Mouse (Mus musculus) left cerebral cortex, adult 8-10 months (tissue): ENCODE data around the gene Fgfr2. TPM values are rescaled to one million over a fixed set of nuclear protein-coding genes. Genes with fewer than 3 reads are reported as not detected.
"Not testable (repeated sequence)": the region's sequence is repeated elsewhere in the genome, so short reads cannot be mapped to it uniquely, and the experiment has no call there.

Experiments
- DNase-seq, 2 experiments: peaks; one replicate each; pipeline ENCODE4 v3.0.0; 2022; ENCODE audit warnings: low spot score in 2 of 2
- microRNA-seq, 2 experiments: library from miRNA; unstranded; fragments of <30 nt; microRNA quantifications; one replicate each; pipeline ENCODE4 v1.2.0; 2022
- total RNA-seq, 4 experiments: library from RNA; stranded (reverse); gene quantifications; 2 replicates each; pipeline ENCODE4 v1.2.4; 2022

Gene Fgfr2
- total RNA-seq, 4 experiments from 2014 or later = 50.6 to 73.1 (median 64.8) TPM

DNA sequence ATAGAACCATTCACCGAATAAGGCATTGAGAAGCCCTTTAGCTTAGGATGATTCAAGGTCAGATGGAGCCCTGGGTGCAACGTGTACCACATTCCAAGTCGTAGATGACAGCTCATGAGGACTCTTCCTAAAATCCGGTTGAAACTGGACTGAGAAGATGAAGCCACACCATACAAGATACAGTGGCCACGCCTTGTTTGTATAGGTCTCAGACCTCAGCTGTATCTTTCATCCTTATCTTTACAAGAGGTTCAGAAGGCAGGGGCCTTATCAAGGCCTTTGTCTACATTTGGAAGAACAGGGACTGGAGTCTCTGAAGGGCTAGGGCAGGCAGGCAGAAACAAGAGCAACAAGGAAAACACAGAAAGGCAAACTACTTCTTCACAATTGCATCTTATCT, 2974.2 kb downstream of the Fgfr2 start:
- DNase-seq = no peak

DNA sequence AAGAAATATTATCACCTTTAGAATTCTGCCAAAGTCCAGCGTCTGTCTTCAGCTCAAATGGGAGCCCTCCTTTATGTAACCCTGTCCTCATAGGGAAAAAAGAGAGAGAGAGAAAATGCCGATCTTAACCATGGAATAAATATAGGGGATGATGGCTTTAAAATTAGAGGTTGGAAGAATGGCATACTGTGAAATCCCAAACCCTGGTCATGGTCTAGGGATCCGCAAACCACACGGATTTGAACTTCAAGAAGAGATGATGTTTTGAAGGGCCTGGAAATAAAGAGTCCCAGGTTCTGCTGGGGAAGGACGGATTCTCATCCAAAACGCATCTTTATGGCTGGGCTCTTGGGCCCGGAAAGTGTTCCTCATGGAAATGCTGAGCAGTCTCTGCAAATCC, 2975.9 kb downstream of the Fgfr2 start:
- DNase-seq = no peak

DNA sequence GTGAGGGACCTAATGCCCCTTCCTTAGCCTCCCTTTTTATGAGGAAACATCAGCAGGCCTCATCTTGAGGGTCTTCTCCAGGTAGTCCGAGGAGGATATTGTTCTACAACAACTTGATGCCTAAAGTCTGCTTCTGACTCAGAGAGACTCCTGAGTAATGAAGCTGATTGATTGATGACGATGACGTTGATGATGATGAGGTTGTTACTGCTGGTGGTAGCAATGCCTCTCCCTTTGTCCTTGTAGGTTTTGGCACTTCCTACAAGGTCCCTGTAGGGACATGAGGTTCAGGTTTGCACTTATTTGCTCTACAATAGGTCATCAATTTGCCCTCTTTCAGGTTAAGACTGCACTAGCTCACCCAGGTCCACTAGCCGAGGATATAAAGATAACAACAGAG, 2977.9 kb downstream of the Fgfr2 start:
- DNase-seq = no peak

DNA sequence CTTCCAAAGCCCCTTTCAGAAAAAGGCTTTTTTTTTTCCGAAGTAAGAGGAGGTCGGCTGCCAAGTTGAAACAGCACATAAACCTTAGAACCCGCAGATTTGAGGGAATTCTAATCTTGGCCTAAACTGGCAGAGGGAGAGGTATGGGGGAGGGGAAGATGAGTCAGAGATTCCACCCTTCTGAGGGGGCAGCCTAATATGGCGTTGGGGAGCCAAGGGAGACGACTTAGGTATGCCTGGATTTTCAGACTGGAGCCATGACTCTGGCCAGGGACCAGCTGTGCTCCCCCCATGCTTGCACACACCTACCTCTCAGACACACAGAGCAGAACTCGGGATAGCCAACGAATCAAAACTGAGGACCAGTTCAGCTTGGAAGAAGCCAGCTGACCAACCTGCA, 2979.8 kb downstream of the Fgfr2 start:
- no peak for DNase-seq

DNA sequence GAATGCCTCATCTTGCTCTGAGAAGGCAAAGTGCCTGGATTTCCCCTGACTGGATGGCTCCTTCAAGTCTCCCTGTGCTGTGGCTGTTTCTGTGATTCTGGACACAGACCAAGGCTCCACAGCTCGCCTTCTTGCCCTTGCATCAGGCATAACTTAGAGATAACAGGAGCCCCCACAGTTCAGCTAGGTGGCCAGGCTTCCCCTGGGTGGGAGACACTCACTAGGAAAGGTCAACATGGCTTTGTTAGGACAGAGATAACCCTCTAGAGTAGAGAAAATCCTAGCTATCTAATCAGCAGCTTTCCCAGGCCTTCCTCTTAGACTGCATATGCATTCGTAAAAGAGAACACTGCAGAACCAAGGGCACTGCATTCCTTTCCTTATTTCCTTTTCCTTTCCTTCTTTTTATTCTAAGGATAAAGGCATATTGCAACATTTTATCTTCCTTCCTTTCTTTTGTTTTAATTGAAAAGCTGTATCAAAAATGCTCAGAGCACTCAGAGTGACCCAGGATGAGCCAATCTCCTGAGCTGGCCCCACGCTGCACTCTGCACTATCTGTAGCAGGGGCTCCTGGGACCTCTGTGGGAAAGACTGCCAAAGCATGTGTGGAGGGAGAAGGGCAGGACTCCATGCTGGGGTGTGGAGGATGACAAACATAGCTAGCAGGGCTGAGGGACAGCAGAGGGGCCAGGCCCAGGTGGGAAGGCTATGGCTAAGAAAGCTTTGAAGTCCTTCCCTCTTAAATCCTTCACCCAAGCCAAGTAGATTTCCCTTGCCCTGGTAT, 2981.9 kb downstream of the Fgfr2 start:
- no peak for DNase-seq

DNA sequence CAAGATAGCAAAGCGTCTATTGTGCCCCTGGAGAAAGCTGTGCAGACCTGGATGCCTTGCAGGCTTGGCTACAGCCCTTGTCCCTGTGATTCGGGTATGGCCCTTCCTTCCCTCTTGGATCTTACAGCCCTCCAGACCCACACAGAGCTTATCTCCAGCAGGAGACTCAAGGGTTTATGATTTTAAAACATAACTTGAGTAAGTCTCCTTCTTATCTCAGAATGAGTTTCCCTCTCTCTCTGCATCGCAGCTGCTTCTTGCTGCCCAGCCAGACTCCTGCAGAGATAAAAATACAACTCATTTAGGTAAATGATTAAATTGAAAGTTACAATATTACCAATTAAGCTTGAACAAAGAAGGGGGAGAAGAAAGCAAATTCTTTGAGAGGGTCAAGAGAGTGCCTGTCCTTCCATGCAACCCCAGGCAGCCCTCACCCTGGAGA, 2988.2 kb downstream of the Fgfr2 start:
- no peak for DNase-seq

DNA sequence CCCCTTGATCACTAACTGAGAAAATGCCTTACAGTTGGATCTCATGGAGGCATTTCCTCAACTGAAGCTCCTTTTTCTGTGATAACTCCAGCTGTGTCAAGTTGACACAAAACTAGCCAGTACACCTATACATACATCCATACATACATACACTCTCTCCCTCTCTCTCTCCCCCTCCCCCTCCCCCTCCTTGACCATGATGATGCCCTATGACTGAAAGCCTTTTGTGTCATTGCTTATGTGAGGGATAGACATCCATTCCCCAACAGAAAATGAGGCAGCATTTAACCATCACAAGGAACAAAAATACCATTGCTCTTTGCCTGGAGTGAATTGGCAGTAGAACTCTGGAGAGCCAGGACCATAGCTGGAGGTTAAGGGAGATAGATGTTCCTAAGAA, 2988.7 kb downstream of the Fgfr2 start:
- not testable (repeated sequence) for DNase-seq

DNA sequence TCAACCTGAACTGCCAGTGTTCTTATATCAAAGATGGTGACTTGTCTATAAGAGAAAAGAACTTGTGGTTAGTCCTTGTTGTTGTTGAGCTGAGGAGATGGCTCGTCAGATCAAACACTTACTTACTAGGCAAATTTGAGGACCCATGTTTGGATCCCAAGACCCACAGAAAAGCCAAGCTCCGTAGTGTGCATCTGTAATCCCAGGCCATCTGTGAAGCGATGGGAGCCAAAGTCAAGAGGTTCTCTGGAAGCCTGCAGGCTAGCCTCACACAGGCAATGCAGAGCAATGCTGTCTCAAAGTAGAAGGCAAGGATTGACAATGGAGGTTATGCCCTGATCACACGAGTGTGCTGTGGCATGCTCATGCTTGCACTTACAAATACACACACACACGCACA, 2992.9 kb downstream of the Fgfr2 start:
- DNase-seq = no peak

DNA sequence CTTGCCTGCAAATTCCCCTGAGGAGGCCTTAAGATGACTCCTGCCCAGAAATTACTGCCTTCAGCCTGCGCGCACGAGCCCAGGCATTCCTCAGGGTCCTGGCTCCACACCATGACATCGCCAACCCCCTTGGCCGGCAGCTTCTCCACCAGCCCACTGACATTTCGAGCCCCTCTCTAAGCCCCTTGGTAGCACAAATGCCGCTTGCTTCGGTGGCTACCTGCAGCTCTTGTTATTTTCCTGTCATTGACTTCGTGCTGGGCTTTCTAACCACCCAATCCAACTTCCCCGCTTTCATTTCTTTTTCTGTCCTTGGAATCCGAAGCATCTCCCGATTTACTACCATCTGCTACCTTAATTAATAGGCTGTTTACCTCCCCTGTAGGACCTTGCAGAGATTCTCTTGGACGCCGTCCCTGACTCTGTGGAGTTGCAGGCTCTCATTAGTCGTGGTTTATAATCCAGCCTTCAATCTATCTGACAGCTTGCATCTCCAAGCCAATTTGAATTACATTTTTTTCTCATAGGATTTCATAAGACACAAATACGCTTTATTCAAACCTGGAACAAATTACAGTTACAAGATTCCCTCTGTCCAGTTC, 2993.7 kb downstream of the Fgfr2 start:
- no peak for DNase-seq

DNA sequence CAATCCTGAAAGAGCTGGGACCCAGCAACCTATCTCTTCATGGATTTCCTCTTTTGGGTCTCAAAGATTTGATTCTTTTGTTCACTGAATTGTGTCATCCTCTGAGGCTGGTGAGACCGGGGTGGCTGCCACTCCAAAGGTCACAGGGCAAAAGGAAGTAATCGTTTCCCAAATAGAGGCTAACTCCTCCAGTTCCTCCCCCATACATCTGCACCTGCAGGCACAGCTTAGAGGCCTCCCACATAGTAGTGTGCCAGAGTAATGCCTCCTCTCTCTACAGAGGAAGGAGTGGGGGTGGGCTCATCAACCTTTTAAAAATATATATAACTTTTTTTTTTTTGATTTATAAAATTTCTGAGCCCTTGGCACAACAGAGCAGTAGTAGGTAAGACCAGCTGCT, 3001.6 kb downstream of the Fgfr2 start:
- no peak for DNase-seq

DNA sequence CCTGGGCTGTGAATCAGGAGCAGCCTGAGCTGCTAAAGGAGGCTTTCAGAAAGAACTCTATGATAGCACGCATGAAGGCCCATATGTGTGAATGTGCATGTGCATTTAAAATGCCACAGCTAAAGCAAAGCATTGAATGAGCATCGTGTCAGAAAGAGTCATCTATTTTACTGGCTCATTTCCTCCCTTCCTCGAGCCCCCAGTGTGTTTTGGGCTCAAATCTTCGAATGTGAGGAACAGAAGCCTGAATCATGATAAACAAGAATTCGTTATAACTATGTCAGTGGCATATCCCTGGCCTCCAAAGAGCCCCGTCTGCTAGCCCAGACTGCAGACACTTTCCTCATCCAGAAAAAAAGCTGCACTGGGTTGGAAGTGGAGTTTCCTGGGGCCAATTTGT, 3003.7 kb downstream of the Fgfr2 start:
- DNase-seq = no peak

DNA sequence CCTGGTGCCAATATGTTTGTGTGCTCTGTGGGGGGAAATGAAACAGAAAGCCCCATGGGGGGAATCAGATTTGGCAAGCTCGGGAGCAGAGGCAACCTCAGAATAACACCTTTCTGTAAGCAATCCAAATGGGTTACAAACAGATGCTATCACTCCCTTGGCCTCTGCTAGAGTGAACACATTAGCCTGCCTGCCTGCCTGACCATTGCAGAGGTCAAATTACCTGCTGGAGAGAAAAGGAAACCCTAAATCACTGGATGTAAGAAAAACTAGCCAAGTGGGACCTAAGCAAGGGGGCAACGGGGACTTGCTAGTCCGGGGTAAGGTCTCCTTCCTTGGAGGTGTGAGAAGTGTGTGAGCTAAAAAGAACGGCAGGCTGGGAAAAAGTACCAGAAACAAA, 3004.4 kb downstream of the Fgfr2 start:
- no peak for DNase-seq

DNA sequence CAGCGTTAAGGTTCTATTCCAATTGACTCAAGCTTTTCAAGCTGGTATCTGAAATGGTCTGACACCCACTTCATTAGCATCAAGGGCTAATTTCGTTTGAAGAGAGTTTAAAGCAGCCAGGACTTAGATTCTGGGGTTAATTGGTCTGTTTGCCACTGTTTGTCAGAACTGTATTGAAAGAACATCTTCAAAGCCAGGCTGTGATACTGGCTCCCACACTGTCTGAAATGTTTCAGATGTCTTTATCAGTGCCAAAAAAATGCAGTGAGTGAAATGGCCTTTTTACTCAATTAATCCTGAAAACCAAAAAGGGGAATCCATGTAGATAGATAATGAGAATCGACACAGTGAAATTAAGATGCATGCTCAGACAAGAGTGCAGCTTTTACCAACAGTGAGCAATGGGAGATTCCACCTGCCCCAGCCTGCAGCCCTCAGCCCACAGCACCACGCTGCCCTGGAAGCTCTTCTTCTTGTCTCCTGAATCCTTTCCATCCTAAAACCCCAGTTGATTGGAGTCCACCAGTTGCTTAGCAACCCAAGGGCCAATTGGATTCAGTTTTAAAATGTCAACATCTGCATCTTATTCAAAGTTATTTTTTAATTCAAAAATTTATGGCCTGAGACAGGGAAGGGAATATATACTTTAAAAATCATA, 3005.6 kb downstream of the Fgfr2 start:
- no peak for DNase-seq

DNA sequence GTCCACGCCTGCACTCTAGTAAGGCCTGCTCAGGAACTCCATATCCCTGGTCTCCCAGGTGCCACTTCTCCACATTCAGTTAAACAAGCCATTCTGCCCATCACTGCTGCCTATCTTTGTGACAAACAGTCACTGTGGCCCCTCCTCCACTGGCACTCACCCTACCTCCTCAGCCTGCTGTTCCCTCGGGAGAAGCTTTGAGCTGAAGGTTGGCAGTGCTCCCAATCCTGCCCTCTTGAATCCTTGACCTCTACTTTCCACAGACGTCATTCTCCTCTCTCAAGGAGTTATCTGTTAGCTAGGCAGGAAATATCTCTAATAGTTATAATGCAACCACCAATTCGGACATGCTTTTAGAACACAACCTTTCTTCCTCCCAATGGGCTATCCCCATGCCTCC, 3008.7 kb downstream of the Fgfr2 start:
- no peak for DNase-seq

Small RNA genes within 50 kb of the gene (microRNA-seq; reads per million reads assigned to microRNA genes)
- gene Mir7061 = 0.22 to 0.84 reads per million in 2 experiments

Other genes starting within 250 kb of the Fgfr2 start
- gene Zranb1, start 192.2 kb downstream of the Fgfr2 start, total RNA-seq = 10 to 100 TPM; 43.8 to 55.4 (median 47.9) TPM
- 10 to 100 TPM; 26.0 to 30.6 (median 27.5) TPM for gene Ctbp2, start 1.0 kb upstream of the Fgfr2 start, total RNA-seq